Mouse (Mus musculus): Measurements from ENCODE around the gene Oxtr. TPM values are rescaled to one million over a fixed set of nuclear protein-coding genes. Genes with fewer than 3 reads are reported as not detected.

Gene Oxtr
- polyA plus RNA-seq, 1 experiment from 2014 or later: 0.24 TPM

GRCm38 (mm10) chr6:112491521-112491920, 1.8 kb upstream of the Oxtr start:
- H3K4me3 ChIP-seq (ENCODE audit: low read length): no peak overlapping the region
- H3K27ac ChIP-seq (ENCODE audit: low read length): no peak overlapping the region
- no peak overlapping the region for H3K4me2 ChIP-seq (ENCODE audit: low read depth, low read length)
- peaks cover 28% of the 10 kb centered on the region for H3K4me1 ChIP-seq (ENCODE audit: control insufficient read depth, insufficient read depth, low read length)
- no peaks in the 10 kb centered on the region for H3K9me3 ChIP-seq (ENCODE audit: control insufficient read depth, low read length)
- no peaks in the 10 kb centered on the region for H3K36me3 ChIP-seq (ENCODE audit: control insufficient read depth, insufficient read depth, low read length)
- no peak overlapping the region for H3K9ac ChIP-seq (ENCODE audit: low read depth, low read length)
- WGBS: 76% methylated on average over 8 of the region's 8 CpGs
- peaks cover 37% of the 10 kb centered on the region for H3K27me3 ChIP-seq (replicated peaks; ENCODE audit: control insufficient read depth, insufficient read depth, low read length)
- no peak for ATAC-seq

DNA sequence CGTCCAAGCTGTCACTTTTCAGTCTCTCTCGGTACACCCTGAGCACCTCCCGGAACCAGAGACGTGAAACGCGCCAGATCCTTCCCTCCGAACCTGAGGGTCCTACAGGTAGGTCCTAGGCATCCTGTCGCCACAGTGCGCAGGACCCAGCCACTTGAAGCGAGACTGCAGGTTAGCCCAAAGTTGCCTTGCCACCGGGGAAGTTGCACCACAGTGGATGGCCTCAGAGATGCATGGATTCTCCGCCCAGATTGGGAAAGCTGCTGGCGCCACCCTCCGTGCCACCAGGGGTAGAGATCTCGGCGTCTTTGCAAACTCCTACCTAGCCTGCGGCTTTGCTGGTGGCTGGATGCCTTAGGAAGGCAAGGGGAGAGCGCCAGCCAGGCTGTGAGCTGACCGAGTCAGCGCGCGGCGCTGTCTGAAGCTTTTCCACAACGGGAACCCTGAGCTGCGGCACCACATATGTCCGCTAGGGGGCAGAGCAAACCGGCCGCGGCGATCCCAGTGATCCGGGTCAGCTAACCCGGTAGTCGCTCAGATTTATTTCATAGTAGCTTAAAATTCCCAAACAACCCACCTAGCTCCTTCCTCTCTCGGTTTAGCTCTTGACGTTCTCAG, 991 bp upstream of the Oxtr start:
- peak overlapping the region; percentile 91 for H3K4me2 ChIP-seq (ENCODE audit: low read depth, low read length)
- no peaks in the 10 kb centered on the region for H3K9me3 ChIP-seq (ENCODE audit: control insufficient read depth, low read length)
- no peaks in the 10 kb centered on the region for H3K36me3 ChIP-seq (ENCODE audit: control insufficient read depth, insufficient read depth, low read length)
- peak overlapping the region; percentile 63 for H3K9ac ChIP-seq (ENCODE audit: low read depth, low read length)
- H3K4me3 ChIP-seq (ENCODE audit: low read length): peak overlapping the region; percentile 51
- peaks cover 37% of the 10 kb centered on the region for H3K27me3 ChIP-seq (replicated peaks; ENCODE audit: control insufficient read depth, insufficient read depth, low read length)
- no peak overlapping the region for H3K27ac ChIP-seq (ENCODE audit: low read length)
- 1% methylated on average over 35 of the region's 35 CpGs for WGBS
- peak; percentile 41 for ATAC-seq
- peaks cover 28% of the 10 kb centered on the region for H3K4me1 ChIP-seq (ENCODE audit: control insufficient read depth, insufficient read depth, low read length)

GRCm38 (mm10) chr6:112489181-112489909, 398 bp downstream of the Oxtr start:
- Histone ChIP-seq H3K4me1 (ENCODE audit: control insufficient read depth, insufficient read depth, low read length) (peaks cover 16% of the 10 kb centered on the region), H3K4me3 (ENCODE audit: low read length) (peak overlapping the region; percentile 51), H3K9me3 (ENCODE audit: control insufficient read depth, low read length) (no peaks in the 10 kb centered on the region), H3K27ac (ENCODE audit: low read length) (no peak overlapping the region), H3K9ac (ENCODE audit: low read depth, low read length) (peak overlapping the region; percentile 2; the same call in 1 of the 2 replicates), H3K27me3 (replicated peaks; ENCODE audit: control insufficient read depth, insufficient read depth, low read length) (peaks cover 37% of the 10 kb centered on the region), H3K4me2 (ENCODE audit: low read depth, low read length) (peak overlapping the region; percentile 91), H3K36me3 (ENCODE audit: control insufficient read depth, insufficient read depth, low read length) (no peaks in the 10 kb centered on the region)
- peak; percentile 40 for ATAC-seq
- 9% methylated on average over 72 of the region's 72 CpGs for WGBS

GRCm38 (mm10) chr6:112488821-112489180, 942 bp downstream of the Oxtr start:
- H3K9ac ChIP-seq (ENCODE audit: low read depth, low read length): peak overlapping the region; percentile 2; the same call in 1 of the 2 replicates
- H3K9me3 ChIP-seq (ENCODE audit: control insufficient read depth, low read length): no peaks in the 10 kb centered on the region
- H3K4me1 ChIP-seq (ENCODE audit: control insufficient read depth, insufficient read depth, low read length): peaks cover 16% of the 10 kb centered on the region
- no peak overlapping the region for H3K27ac ChIP-seq (ENCODE audit: low read length)
- H3K4me3 ChIP-seq (ENCODE audit: low read length): peak overlapping the region; percentile 51
- ATAC-seq: no peak; the same call in 1 of the 2 replicates
- no peaks in the 10 kb centered on the region for H3K36me3 ChIP-seq (ENCODE audit: control insufficient read depth, insufficient read depth, low read length)
- H3K27me3 ChIP-seq (replicated peaks; ENCODE audit: control insufficient read depth, insufficient read depth, low read length): peaks cover 37% of the 10 kb centered on the region
- H3K4me2 ChIP-seq (ENCODE audit: low read depth, low read length): peak overlapping the region; percentile 91
- 35% methylated on average over 24 of the region's 24 CpGs for WGBS

GRCm38 (mm10) chr6:112487993-112488392, 1.8 kb downstream of the Oxtr start:
- H3K4me1 ChIP-seq (ENCODE audit: control insufficient read depth, insufficient read depth, low read length): peaks cover 16% of the 10 kb centered on the region
- H3K27me3 ChIP-seq (replicated peaks; ENCODE audit: control insufficient read depth, insufficient read depth, low read length): peaks cover 37% of the 10 kb centered on the region
- no peak for ATAC-seq
- no peak overlapping the region for H3K27ac ChIP-seq (ENCODE audit: low read length)
- H3K4me3 ChIP-seq (ENCODE audit: low read length): no peak overlapping the region
- H3K9me3 ChIP-seq (ENCODE audit: control insufficient read depth, low read length): no peaks in the 10 kb centered on the region
- H3K36me3 ChIP-seq (ENCODE audit: control insufficient read depth, insufficient read depth, low read length): no peaks in the 10 kb centered on the region
- no peak overlapping the region for H3K9ac ChIP-seq (ENCODE audit: low read depth, low read length)
- H3K4me2 ChIP-seq (ENCODE audit: low read depth, low read length): no peak overlapping the region
- 82% methylated on average over 5 of the region's 5 CpGs for WGBS

DNA sequence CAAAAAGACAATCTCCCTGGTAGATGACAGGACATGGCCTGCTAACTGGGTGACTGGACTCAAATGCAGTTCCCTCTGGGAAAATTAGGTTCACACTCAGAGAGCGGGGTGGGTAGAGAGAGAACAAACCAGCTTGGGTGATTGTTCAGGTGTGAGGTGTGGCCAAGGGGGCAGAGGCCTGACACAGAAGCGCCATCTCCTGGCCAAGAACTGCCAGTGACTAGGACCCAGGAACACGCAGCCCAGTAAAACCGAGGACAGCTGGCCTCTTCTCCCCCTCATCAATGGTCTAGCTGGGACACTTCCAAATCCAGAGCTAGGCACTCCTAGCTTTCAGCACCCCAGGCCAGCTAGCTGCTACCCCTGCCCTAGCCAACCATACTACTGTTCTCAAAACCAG, 5.4 kb downstream of the Oxtr start:
- Histone ChIP-seq H3K9ac (ENCODE audit: low read depth, low read length) (no peak overlapping the region), H3K4me1 (ENCODE audit: control insufficient read depth, insufficient read depth, low read length) (peaks cover 7% of the 10 kb centered on the region), H3K4me2 (ENCODE audit: low read depth, low read length) (no peak overlapping the region), H3K27me3 (replicated peaks; ENCODE audit: control insufficient read depth, insufficient read depth, low read length) (peaks cover 23% of the 10 kb centered on the region), H3K27ac (ENCODE audit: low read length) (no peak overlapping the region), H3K4me3 (ENCODE audit: low read length) (no peak overlapping the region), H3K9me3 (ENCODE audit: control insufficient read depth, low read length) (no peaks in the 10 kb centered on the region), H3K36me3 (ENCODE audit: control insufficient read depth, insufficient read depth, low read length) (no peaks in the 10 kb centered on the region)
- 10% methylated on average over 4 of the region's 4 CpGs for WGBS
- ATAC-seq: peak; percentile 47; the same call in 1 of the 2 replicates

- Histone ChIP-seq H3K36me3 (ENCODE audit: control insufficient read depth, insufficient read depth, low read length) (no peaks in the 10 kb centered on the region), H3K4me1 (ENCODE audit: control insufficient read depth, insufficient read depth, low read length) (no peaks in the 10 kb centered on the region), H3K27me3 (replicated peaks; ENCODE audit: control insufficient read depth, insufficient read depth, low read length) (no peaks in the 10 kb centered on the region), H3K9ac (ENCODE audit: low read depth, low read length) (no peak overlapping the region), H3K4me3 (ENCODE audit: low read length) (no peak overlapping the region), H3K4me2 (ENCODE audit: low read depth, low read length) (no peak overlapping the region), H3K9me3 (ENCODE audit: control insufficient read depth, low read length) (no peaks in the 10 kb centered on the region), H3K27ac (ENCODE audit: low read length) (no peak overlapping the region)
- WGBS: 48% methylated on average over 13 of the region's 13 CpGs
- no peak for ATAC-seq
Observed at GRCm38 (mm10) chr6:112479861-112480260, 9.9 kb downstream of the Oxtr start.

DNA sequence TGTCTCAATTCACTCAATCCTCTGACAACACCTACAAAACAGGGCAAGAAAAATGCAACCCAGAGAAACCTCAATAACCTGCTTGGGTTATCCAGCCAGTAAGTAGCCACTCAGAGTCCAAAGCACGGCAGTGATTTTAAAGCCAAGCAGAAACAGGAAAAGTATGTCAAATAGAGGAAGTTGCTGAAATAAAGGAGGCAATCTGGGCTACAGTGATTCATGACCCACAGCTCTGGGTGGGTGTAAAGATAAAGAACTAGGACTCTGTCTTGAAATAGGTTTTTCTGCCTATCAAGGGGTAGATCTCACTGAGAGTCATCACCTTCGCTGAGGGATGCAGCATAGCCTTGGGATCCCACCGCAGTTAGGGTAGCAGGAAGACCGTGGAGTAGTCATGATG, 18.1 kb downstream of the Oxtr start:
- Histone ChIP-seq H3K9ac (ENCODE audit: low read depth, low read length) (no peak overlapping the region), H3K4me2 (ENCODE audit: low read depth, low read length) (no peak overlapping the region), H3K36me3 (ENCODE audit: control insufficient read depth, insufficient read depth, low read length) (no peaks in the 10 kb centered on the region), H3K9me3 (ENCODE audit: control insufficient read depth, low read length) (no peaks in the 10 kb centered on the region), H3K27me3 (replicated peaks; ENCODE audit: control insufficient read depth, insufficient read depth, low read length) (no peaks in the 10 kb centered on the region), H3K4me1 (ENCODE audit: control insufficient read depth, insufficient read depth, low read length) (no peaks in the 10 kb centered on the region), H3K27ac (ENCODE audit: low read length) (no peak overlapping the region), H3K4me3 (ENCODE audit: low read length) (no peak overlapping the region)
- 87% methylated on average over 4 of the region's 4 CpGs for whole genome bisulfite sequencing
- no peak for ATAC-seq

DNA sequence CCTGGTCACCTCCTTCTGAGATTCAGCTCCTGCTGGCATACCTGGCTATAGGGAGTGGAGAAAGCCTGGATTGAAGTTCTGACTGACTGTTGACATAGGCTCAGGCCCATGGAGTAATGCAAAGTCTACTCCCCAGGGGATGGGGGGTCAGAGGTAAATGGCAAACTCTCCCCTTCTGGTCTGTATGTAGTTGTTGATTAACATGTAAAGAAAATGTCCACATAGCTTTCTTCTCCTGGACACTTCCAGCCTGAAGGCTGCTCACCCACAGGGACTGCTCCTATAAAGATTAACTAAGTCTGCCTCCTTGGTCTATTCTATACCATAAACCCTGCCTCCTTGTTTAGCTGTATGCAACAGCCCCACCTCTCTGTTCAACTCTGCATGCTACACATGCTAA, 23.7 kb downstream of the Oxtr start:
- Histone ChIP-seq H3K4me2 (ENCODE audit: low read depth, low read length) (no peak overlapping the region), H3K27me3 (replicated peaks; ENCODE audit: control insufficient read depth, insufficient read depth, low read length) (no peaks in the 10 kb centered on the region), H3K4me1 (ENCODE audit: control insufficient read depth, insufficient read depth, low read length) (no peaks in the 10 kb centered on the region), H3K4me3 (ENCODE audit: low read length) (no peak overlapping the region), H3K9ac (ENCODE audit: low read depth, low read length) (no peak overlapping the region), H3K36me3 (ENCODE audit: control insufficient read depth, insufficient read depth, low read length) (no peaks in the 10 kb centered on the region), H3K9me3 (ENCODE audit: control insufficient read depth, low read length) (no peaks in the 10 kb centered on the region), H3K27ac (ENCODE audit: low read length) (no peak overlapping the region)
- ATAC-seq: no peak
